9 mouse cellular contexts compared by ENCODE assay signal in genomic region chr17:23843812-23844273, GRCm38 (mm10). TPM values are rescaled to one million over a fixed set of nuclear protein-coding genes. Genes with fewer than 3 reads are reported as not detected.
DNase-seq lines count a peak whose midpoint lies in the region; ATAC-seq and TF ChIP-seq lines count a peak whose summit lies in the region.
"Had no signal": no experiment of that assay in that cellular context is flagged by ENCODE, and none has a peak within 500 bp of the region (broad histone marks: within the 10 kb centered on the region; RNA-seq: fewer than 3 reads in every experiment).

Gene Prss32, plus strand, starts transcription at chr17:23843855.
Gene Prss41, minus strand, starts transcription at chr17:23844172.

- no peaks in the 10 kb centered on the region for H3K36me3 ChIP-seq in heart, embryonic 11.5 days (ENCODE audit: control insufficient read depth, insufficient read depth, low read length)
- H3K36me3 ChIP-seq in kidney, embryonic 15.5 days: no peaks in the 10 kb centered on the region
- no peaks in the 10 kb centered on the region for H3K36me3 ChIP-seq in small intestine, adult 2 months (ENCODE audit: control insufficient read depth, insufficient read depth, low read length)

- H3K27me3 ChIP-seq in heart, embryonic 11.5 days (ENCODE audit: control insufficient read depth, insufficient read depth, low read length): peaks cover 5% of the 10 kb centered on the region; the same call in 1 of the 2 replicates
- H3K27me3 ChIP-seq in kidney, embryonic 15.5 days: no peaks in the 10 kb centered on the region
- H3K27me3 ChIP-seq in small intestine, adult 2 months (ENCODE audit: control insufficient read depth, insufficient read depth, low read length): no peaks in the 10 kb centered on the region

- H3K27ac ChIP-seq in heart, embryonic 11.5 days (ENCODE audit: low read depth, low read length): no peak within 1 kb of the TSS
- no peak within 1 kb of the TSS for H3K27ac ChIP-seq in kidney, embryonic 15.5 days
- no peak within 1 kb of the TSS for H3K27ac ChIP-seq in small intestine, adult 2 months (ENCODE audit: insufficient read depth, low read depth, low read length)

- 15% methylated on average over 19 of the region's 19 CpGs for WGBS in heart, embryonic 11.5 days (ENCODE audit: insufficient replicate concordance)
- 10% methylated on average over 19 of the region's 19 CpGs for WGBS in kidney, embryonic 15.5 days
- 21% methylated on average over 19 of the region's 19 CpGs for WGBS in small intestine, adult 2 months

- H3K9me3 ChIP-seq in heart, embryonic 11.5 days (replicated peaks; ENCODE audit: control insufficient read depth, low read length): no peaks in the 10 kb centered on the region
- H3K9me3 ChIP-seq in kidney, embryonic 15.5 days (replicated peaks): no peaks in the 10 kb centered on the region

- peak; percentile 76 for DNase-seq in CD4-positive helper T cell, adult 2 months (ENCODE audit: low read depth, low spot score)
- peak; percentile 80 for DNase-seq in R1 (ENCODE audit: low read depth, low spot score)
- peak; percentile 75 for DNase-seq in embryo, embryonic 10.5 days (ENCODE audit: low spot score)
- DNase-seq in lung, postnatal 14 days: peak; percentile 73
- no peak for DNase-seq in layer of hippocampus, postnatal 14 days (ENCODE audit: low spot score in 2 of 2)

- no peak within 1 kb of the TSS for H3K9ac ChIP-seq in heart, embryonic 11.5 days (ENCODE audit: low read depth, low read length)
- no peak within 1 kb of the TSS for H3K9ac ChIP-seq in kidney, embryonic 15.5 days

- ATAC-seq in heart, embryonic 11.5 days (replicated peaks; ENCODE audit: insufficient number of reproducible peaks, low FRiP score, low TSS enrichment): no peak
- peak; percentile 57 for ATAC-seq in kidney, embryonic 15.5 days (replicated peaks; ENCODE audit: low FRiP score)

- no peak for TF ChIP-seq POLR2A in small intestine, adult 2 months (IDR thresholded peaks at IDR 0.05; ENCODE audit: low read depth, low read length)

- H3K4me1 ChIP-seq in heart, embryonic 11.5 days (ENCODE audit: control insufficient read depth, insufficient read depth, low read length): 0 out of 2 replicates have a peak, but pooled peaks cover 4% of the 10 kb centered on the region
- H3K4me1 ChIP-seq in kidney, embryonic 15.5 days: peaks cover 10% of the 10 kb centered on the region; the same call in 1 of the 2 replicates
- peaks cover 4% of the 10 kb centered on the region; the same call in 1 of the 2 replicates for H3K4me1 ChIP-seq in small intestine, adult 2 months (ENCODE audit: control insufficient read depth, insufficient read depth, insufficient read length, low read length)

- TF ChIP-seq CTCF in small intestine, adult 2 months (IDR thresholded peaks at IDR 0.05; ENCODE audit: extremely low read depth, insufficient read length, insufficient replicate concordance, low read depth, low read length): peak; percentile 75

- H3K4me2 ChIP-seq in heart, embryonic 11.5 days: peak within 1 kb of the TSS; percentile 56
- peak within 1 kb of the TSS; percentile 53 for H3K4me2 ChIP-seq in kidney, embryonic 15.5 days

- peak within 1 kb of the TSS; percentile 17; the same call in 1 of the 2 replicates for H3K4me3 ChIP-seq in heart, embryonic 11.5 days (ENCODE audit: low read depth, low read length)
- peak within 1 kb of the TSS; percentile 29 for H3K4me3 ChIP-seq in kidney, embryonic 15.5 days (replicated peaks)
- H3K4me3 ChIP-seq in small intestine, adult 2 months (ENCODE audit: low read depth, low read length): peak within 1 kb of the TSS; percentile 60

RNA-seq across cellular contexts. Expression of gene Prss32, which starts in this region (rescaled TPM):
- not detected in 2 replicates for polyA plus RNA-seq in heart, embryonic 11.5 days (2014; fragmentation: Nextera tagmentation; extraction: Ambion mirVana)
- 1.8 TPM in 1 of 2 replicates, not detected in the other for polyA plus RNA-seq in kidney, embryonic 15.5 days (2015; fragmentation: Nextera tagmentation; extraction: Ambion mirVana)
- polyA plus RNA-seq in small intestine, adult 2 months (2012; rRNA removed): 166 and 292 TPM in 2 replicates
- under 1 TPM in 1 of 2 experiments, not detected in 1; 0.29 TPM for total RNA-seq in layer of hippocampus, postnatal 14 days (2021)
- total RNA-seq: gastrocnemius, postnatal 4 days had no signal

RNA-seq across cellular contexts. Expression of gene Prss41, which starts in this region (rescaled TPM):
- 0.19 and 0.31 TPM in 2 replicates for polyA plus RNA-seq in heart, embryonic 11.5 days (2014; fragmentation: Nextera tagmentation; extraction: Ambion mirVana)
- polyA plus RNA-seq in kidney, embryonic 15.5 days (2015; fragmentation: Nextera tagmentation; extraction: Ambion mirVana): 3.2 and 3.3 TPM in 2 replicates
- polyA plus RNA-seq in small intestine, adult 2 months (2012; rRNA removed): 0.56 and 3.4 TPM in 2 replicates
- total RNA-seq in layer of hippocampus, postnatal 14 days (2021): 1 to 10 TPM; 1.8 to 2.0 TPM

Comparison
In these comparisons a context has a peak if more than half of its experiments do, and no peak if none do; other contexts are left out.
1. RNA of gene Prss32 (polyA plus RNA-seq): 166 to 292 TPM in small intestine, adult 2 months; not detected in heart, embryonic 11.5 days and 1.8 TPM in kidney, embryonic 15.5 days; every median in the first group is over 10 times any median in the second.
2. DNase-seq: peak in CD4-positive helper T cell, adult 2 months (single experiment), R1 (single experiment), embryo, embryonic 10.5 days (single experiment) and lung, postnatal 14 days (single experiment); none in layer of hippocampus, postnatal 14 days (0 of 2).
3. Peak in every context shown above with its lines, with median percentiles within 50 percentile points of each other: H3K4me3 ChIP-seq.